Mouse (Mus musculus) forebrain, embryonic 15.5 days (tissue): ENCODE results near the gene Gramd1b. TPM values are rescaled to one million over a fixed set of nuclear protein-coding genes. Genes with fewer than 3 reads are reported as not detected.

ENCODE experiments used
- polyA plus RNA-seq: library from polyadenylated mRNA; unstranded; fragments of >200 nt; fragmentation: Nextera tagmentation; extraction: Ambion mirVana; gene quantifications from 2 replicates; pipeline ENCODE4 v1.2.1, GENCODE M21; 2015

Gramd1b gene
- polyA plus RNA-seq, 1 experiment from 2014 or later, result 18.2 TPM

Other genes starting within 250 kb of the Gramd1b start
- not detected in 2 replicates for gene Gm21915, start 139.2 kb upstream of the Gramd1b start, polyA plus RNA-seq
- gene Clmp, start 154.6 kb upstream of the Gramd1b start, polyA plus RNA-seq, result 53.9 and 56.3 TPM in 2 replicates